Mouse (Mus musculus) splenic B cell, adult 2 months (primary cell): ENCODE results near the gene Pax1.

ENCODE experiments used
- DNase-seq: peaks from one replicate; pipeline ENCODE4 v3.0.0-alpha.2; 2011; ENCODE audit warnings: low read depth, low spot score
- H3K27me3 ChIP-seq: 2 replicates; pipeline ENCODE4 v1.6.1; 2012; ENCODE audit warnings: mild to moderate bottlenecking, low read length, moderate library complexity, mixed read lengths; ENCODE audit not compliant: control insufficient read depth, poor library complexity, insufficient read depth, severe bottlenecking
- H3K36me3 ChIP-seq: 2 replicates; pipeline ENCODE4 v1.6.1; 2012; ENCODE audit warnings: mild to moderate bottlenecking, low read length, moderate library complexity, mixed read lengths; ENCODE audit not compliant: control insufficient read depth, poor library complexity, insufficient read depth, severe bottlenecking

Gene Pax1

DNA sequence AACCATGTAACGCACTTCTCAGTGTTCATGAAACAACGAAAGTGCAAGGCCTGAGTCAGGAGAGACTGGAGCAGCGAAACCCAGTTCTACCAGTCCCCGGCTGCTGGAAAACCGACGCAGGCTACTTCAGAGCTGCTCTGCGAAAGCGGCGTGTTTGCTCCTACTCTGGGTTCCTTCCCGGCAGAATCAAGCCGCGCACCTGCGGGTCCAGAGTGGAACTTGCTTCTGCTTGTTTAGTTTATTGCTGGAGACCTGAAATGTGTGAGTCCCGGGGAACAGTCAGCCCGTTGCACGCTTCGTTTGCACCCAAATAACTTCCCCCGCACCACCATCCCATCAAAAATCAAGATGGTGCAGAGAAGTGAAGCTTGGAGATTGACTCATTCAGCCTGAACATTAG is at the start of gene Pax1:
Gene Pax1, plus strand, starts transcription at position 345 of the 400 bp plus-strand sequence.
- Histone ChIP-seq H3K27me3 (no peaks in the 10 kb centered on the region), H3K36me3 (no peaks in the 10 kb centered on the region)
- DNase-seq = no peak

DNA sequence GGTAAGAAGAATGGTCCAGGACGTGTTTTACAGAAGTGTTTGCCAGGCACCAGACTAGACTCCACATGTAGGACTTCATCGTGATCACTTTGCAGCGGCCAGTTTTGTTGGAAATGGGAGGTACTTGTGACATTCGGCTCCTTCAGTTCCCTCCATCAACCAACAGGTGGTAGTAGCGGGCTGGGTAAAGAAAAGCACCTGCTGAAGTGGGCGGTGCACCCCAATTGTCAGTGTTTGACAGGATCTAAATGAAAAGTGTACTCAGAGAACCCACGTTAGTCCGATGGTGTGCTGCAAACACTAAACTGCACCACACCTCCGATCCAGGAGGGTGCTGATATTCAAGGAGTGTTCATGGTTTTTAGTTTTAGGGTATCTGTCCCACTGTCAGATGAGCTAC is 40.7 kb upstream of the Pax1 start:
- no peaks in the 10 kb centered on the region for H3K27me3 ChIP-seq
- peak; percentile 6 for DNase-seq
- no peaks in the 10 kb centered on the region for H3K36me3 ChIP-seq

DNA sequence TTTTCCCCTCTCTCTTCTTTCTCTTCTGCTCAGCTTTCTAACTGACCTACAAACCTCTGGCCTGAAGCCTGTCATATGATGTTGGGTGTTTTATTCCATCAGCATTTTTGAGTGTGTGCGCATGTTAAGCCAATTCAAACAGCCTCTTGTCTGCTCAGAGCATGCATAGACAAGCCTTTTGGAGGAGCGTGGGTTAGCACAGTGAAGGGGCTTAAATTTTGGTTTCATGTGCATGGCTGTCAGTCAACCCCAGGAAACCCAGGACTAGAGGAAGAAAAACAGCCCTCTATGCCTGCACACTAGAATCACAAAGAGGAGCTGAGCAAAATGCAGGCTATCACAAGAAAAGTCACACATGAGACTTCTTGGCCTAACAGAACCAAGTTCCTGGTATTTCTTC is 36.5 kb upstream of the Pax1 start:
- H3K36me3 ChIP-seq = no peaks in the 10 kb centered on the region
- no peaks in the 10 kb centered on the region for H3K27me3 ChIP-seq
- no peak for DNase-seq

DNA sequence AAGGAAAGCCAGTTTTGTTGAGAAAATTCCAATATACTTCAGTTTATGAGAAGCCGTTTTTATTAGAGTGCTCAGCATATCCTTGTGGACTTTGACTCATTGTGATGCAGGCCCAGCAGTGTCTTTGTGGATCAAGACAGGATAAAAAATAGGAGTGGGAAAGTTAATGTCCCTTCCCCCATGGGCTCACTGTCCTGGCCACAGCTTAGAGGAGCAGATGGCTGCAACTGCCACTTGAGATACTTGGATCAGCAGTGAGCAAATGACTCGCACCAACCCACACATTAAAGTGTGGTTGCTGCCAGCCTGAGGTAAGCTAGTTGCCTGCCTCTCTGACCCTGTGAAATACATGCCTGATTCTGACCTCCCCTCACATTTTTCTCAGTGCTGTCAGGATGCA is 29.0 kb upstream of the Pax1 start:
- H3K36me3 ChIP-seq = no peaks in the 10 kb centered on the region
- H3K27me3 ChIP-seq = no peaks in the 10 kb centered on the region
- no peak for DNase-seq

DNA sequence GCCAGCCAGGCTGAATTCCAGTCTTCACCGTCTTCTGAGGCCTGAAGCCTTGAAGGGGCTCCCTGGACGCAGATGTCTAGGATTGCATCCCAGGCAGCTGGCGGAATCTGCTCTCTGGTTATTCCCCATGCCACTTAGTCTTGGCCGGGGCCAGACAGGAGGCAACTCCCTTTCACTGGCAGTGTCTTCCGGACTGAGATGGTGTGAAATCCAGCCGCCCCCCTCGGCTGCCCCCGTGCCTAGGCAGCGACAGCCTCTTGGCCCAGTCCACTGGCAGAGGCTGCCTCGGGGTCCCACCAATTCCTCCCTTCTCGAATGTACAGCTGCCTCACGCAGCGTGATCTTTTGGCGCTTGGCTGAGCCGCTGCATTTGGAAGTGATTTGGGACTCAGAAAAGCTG is 23.0 kb upstream of the Pax1 start:
- no peaks in the 10 kb centered on the region for H3K36me3 ChIP-seq
- DNase-seq = no peak
- H3K27me3 ChIP-seq = no peaks in the 10 kb centered on the region; the same call in 1 of the 2 replicates

DNA sequence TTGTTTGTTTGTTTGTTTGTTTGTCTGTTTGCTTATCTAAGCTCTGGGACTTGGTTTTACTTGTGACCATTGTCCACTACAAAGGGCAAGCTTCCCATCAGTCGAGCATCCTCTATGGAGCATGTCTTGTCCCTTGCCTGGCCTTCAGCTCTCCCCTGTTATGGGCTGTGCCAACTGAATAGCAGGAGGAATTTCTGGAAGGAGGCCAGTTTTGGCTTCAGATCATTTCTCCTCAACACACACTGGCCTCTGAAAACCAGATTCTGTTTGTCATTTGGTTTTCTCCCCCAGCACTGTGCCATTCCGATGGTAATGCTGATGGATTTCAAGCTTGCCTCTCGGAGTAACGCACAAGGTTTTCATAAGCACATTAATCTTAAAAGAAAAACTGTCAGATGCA is 21.9 kb upstream of the Pax1 start:
- Histone ChIP-seq H3K36me3 (no peaks in the 10 kb centered on the region), H3K27me3 (no peaks in the 10 kb centered on the region; the same call in 1 of the 2 replicates)
- no peak for DNase-seq

DNA sequence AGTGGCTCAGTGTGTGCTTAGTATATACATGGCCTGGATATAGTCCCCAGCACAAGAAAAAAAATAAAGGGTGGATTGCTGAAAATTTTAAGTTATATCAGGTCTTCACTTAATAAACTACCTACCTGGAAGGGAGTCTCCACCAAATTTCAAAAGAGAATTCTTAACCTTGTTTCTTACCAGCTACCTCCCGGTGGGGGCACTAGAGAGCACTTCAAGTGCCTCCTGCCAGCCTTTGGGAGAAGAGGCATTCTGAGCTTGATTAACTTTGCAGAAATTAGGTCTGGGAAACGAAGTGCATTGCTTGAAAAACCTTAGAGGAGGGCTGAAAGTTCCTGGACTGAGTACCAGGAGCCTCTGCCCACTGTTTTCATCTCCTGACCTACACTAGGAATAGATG is 19.5 kb upstream of the Pax1 start:
- no peak for DNase-seq

DNA sequence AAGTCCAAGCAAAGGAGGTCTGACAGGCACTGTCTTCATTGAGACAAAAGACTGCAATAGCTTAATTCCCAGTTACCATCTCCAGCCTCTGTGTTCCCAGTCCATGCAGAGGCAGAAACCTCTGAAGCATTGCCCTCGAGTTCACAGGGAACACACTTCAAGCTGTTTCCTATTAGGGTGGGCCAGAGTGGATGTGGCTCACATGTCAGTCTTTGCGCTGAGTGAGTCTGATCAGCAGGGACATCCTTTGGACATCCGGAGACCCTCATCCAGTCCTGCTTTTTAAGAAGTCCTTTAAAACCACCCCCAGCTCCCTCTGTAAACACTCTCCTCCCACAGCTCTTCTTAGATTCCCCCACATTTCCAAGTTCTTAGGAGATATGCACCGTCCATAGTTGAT is 2.0 kb upstream of the Pax1 start:
- no peaks in the 10 kb centered on the region for H3K27me3 ChIP-seq
- no peaks in the 10 kb centered on the region for H3K36me3 ChIP-seq
- no peak for DNase-seq

More for the DNA sequence above, 19.5 kb upstream of the Pax1 start:
- no peaks in the 10 kb centered on the region; the same call in 1 of the 2 replicates for H3K27me3 ChIP-seq
- no peaks in the 10 kb centered on the region for H3K36me3 ChIP-seq

DNA sequence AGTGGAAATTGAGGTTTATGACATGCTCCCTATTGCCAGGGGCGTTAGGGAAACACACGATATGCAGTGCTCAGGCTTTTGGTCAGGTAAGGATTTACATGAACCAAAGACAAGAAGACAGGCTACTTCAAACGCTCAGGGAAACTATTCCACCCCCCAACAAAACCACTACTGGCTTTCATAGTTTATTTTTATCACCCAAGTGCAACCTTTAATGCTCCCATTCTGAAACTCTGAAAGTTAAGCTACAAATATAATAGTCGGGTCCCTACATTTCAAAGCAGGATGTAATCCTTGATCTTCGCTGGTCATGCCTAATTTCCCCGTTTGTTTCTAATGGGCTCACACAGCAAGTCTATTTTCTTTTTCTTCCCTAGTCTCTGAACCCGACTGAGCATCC is 1.3 kb upstream of the Pax1 start:
- no peaks in the 10 kb centered on the region for H3K36me3 ChIP-seq
- no peaks in the 10 kb centered on the region for H3K27me3 ChIP-seq
- DNase-seq = no peak

DNA sequence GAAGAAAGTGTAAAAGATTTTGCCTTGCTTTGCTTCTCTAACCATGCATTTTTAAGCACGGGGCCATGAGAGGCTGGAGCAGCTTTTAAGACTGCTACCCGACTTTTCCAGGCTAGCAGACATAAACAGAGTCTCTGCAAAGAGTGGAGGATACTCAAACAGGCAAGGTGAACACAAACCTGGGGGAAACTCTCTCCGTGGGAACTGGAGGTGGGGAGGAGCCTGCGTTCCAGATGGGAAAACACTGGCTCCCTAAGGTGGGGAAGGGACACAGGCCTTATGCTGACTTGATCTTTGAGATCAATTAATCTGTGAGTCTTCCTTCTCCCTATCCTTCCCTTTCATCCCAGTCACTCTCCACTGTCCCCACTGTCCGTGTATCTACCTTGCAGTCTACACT is 869 bp upstream of the Pax1 start:
- DNase-seq = no peak
- no peaks in the 10 kb centered on the region for H3K27me3 ChIP-seq
- no peaks in the 10 kb centered on the region for H3K36me3 ChIP-seq

DNA sequence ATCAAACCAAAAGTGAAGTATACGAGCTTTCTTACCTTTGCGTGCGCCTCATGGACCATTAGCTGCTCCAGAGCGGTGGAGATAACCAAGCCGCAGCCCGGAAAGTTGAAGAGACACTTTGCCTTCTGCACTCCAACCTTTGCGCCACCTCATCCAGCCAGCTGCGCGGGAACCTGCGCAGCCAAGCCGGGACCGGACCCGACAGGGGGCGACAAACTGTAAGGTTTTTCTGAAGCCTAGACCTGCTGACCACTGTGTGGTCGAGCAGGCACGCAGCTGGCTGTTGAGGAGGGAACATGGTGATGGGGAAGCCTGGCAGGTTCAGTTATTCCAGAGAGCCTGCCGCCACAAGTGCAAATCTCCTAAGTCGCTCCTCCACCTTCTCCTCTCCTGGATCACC is 591 bp downstream of the Pax1 start:
- no peak for DNase-seq
- H3K27me3 ChIP-seq = no peaks in the 10 kb centered on the region
- no peaks in the 10 kb centered on the region for H3K36me3 ChIP-seq

DNA sequence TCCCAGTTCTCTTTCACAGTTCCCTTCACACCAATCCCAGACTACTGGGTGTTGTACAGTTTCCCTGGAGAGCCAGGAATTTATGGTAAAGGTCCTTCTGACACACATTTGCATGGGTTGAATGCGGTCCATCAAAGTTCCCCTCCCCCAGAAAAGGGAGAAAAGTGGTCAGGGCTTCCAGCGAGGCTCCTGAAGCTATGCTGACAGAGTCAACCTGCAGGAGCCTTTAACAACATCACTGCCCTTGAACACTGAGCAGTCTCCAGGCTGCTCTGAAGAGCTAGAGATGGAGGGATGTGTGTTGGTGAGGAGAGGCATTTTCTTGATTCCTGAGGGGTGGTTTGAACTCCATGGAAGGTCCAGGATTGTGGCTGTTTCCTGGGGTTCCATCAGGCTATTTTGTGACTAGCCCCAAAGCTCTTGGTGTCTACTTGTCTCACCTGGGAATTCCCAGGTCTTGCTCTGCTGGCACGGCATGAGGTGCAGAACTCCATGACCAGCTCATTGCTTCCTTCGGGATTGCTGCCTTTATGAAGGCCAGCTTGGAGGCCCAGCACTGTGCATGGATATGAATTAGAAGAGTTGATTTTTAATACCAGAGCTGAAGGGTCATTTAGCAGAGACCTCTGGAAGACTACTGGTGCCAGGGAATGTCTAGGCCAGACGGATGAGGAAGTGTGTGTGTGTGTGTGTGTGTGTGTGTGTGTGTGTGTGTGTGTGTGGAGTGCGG is 1.8 kb downstream of the Pax1 start:
- no peaks in the 10 kb centered on the region for H3K36me3 ChIP-seq
- no peaks in the 10 kb centered on the region for H3K27me3 ChIP-seq
- no peak for DNase-seq

DNA sequence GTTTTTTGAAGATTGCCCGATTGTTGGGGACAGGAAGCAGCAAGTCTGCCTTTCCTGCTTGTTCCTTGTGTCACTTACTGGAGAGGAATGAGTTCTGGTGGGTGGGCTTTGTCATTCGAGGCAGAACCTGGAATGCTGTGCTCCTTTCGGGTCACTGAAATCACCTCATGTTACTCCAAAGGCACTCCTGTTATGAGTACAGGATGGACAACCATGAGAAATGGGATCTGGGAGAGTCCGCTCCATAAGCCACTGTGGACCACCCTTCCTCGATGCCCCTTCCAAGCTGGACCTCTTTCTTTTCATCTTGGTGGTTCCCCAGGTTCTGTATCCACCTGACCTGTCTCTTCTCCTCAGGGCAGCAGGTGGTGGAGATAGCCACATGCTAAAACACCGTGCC is 2.5 kb downstream of the Pax1 start:
- DNase-seq = no peak
- Histone ChIP-seq H3K36me3 (no peaks in the 10 kb centered on the region), H3K27me3 (no peaks in the 10 kb centered on the region)

DNA sequence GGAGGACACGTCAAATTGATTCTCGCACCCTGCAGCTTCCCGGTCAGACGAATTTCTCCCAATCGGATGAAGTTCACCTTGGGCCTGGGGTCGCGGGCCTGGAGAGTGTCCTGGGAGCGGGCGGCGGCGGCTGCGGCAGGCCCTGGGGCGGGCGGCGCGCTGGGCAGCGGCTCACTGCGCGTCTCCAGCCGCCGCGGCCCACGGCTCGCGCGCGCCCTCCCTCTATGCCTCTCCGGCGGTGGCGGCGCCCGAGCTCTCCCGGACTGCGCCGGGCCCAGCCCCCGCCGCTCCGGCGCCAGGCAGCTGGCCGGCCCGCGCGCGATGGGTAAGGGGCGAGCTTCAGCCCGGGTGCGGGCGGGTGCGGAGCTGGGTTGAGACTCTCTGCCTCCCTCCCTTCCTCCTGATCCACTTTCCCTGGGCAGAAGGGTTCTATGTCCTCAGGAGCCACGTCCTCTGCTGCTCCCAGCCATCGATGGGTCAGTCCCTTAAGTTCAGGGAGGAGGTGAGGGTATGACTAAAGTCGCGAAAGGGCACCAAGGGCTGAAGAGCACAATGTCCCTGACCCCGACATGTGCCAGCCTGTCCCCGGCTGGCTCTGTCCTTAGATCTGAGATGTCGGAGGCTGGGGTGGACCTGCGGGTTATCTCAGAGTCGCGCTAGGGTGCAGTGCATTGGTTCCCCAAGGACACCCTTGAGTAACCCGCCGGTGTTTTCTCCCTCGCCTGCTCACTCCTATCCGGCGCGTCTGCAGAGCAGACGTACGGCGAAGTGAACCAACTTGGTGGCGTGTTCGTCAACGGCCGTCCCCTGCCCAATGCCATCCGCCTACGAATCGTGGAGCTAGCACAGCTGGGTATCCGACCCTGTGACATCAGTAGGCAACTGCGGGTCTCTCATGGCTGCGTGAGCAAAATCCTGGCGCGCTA is 3.5 kb downstream of the Pax1 start:
- H3K36me3 ChIP-seq = no peaks in the 10 kb centered on the region
- no peaks in the 10 kb centered on the region for H3K27me3 ChIP-seq
- DNase-seq = no peak

DNA sequence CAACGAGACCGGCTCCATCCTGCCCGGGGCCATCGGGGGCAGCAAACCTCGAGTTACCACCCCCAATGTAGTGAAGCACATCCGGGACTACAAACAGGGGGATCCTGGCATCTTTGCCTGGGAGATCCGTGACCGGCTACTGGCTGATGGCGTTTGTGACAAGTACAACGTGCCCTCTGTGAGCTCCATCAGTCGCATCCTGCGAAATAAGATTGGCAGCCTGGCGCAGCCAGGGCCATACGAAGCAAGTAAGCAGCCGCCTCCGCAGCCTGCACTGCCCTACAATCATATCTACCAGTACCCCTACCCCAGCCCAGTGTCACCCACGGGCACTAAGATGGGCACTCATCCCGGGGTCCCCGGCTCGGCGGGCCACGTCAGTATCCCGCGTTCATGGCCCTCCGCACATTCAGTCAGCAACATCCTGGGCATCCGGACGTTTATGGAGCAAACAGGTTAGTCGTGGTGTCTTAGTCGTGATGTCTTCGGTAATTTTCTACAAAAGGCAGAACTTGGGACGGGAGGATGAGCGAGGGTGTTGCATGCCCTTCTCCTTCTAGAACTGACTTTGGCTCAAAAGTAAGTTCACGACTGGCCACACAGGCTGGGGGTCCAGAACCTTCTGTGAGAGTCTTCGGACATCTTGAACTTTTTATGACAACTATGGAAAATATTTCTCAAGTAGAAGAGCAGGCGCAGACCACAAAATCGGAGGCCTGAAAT is 4.3 kb downstream of the Pax1 start:
- DNase-seq = no peak
- Histone ChIP-seq H3K36me3 (no peaks in the 10 kb centered on the region), H3K27me3 (no peaks in the 10 kb centered on the region)
